15 mouse cellular contexts compared by ENCODE assay signal in the genomic region with DNA sequence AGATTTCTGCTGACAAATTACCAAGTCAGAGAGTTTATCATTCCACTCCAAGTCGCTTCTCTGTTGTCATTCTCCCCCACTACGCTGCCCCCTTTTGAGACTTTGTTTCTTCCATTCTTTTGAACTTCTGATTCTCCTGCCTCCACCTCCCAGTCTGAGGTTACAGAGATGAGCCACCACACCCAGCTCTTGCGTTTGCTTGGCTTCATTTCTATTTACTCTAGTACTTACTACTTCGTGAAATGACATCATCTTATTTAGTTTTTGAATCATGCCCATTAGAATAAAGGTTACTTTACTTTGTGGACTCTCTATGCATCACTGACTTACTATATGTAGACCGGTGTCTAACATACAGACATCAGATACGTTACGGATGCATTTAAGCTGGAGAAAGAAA.
"Had no signal": no experiment of that assay in that cellular context is flagged by ENCODE, and none has a peak within 500 bp of the region (broad histone marks: within the 10 kb centered on the region; RNA-seq: fewer than 3 reads in every experiment).

No protein-coding gene starts in this region.

- H3K4me3 ChIP-seq: limb, embryonic 15.5 days; liver, embryonic 15.5 days; lung, embryonic 15.5 days; midbrain, embryonic 13.5 days; myocyte; neural tube, embryonic 13.5 days had no signal

- H3K4me2 ChIP-seq: limb, embryonic 15.5 days; liver, embryonic 15.5 days; lung, embryonic 15.5 days; midbrain, embryonic 13.5 days; neural tube, embryonic 13.5 days had no signal

- H3K4me1 ChIP-seq: limb, embryonic 15.5 days had no signal

- H3K9me3 ChIP-seq: limb, embryonic 15.5 days; liver, embryonic 15.5 days; lung, embryonic 15.5 days; midbrain, embryonic 13.5 days; neural tube, embryonic 13.5 days had no signal

- DNase-seq: kidney, adult 8-10 months; kidney, postnatal 25 days; layer of hippocampus, postnatal 36 days; lung, postnatal 14 days; retina, postnatal 1 day; right cerebral cortex, postnatal 4 days; spleen, adult 18-20 months; thymus, postnatal 36 days had no signal

- H3K27me3 ChIP-seq: limb, embryonic 15.5 days; liver, embryonic 15.5 days; lung, embryonic 15.5 days; midbrain, embryonic 13.5 days; neural tube, embryonic 13.5 days had no signal

- H3K27ac ChIP-seq: limb, embryonic 15.5 days; liver, embryonic 15.5 days; lung, embryonic 15.5 days; midbrain, embryonic 13.5 days; neural tube, embryonic 13.5 days had no signal

- ATAC-seq: intestine, postnatal 0 days; midbrain, embryonic 13.5 days had no signal

- H3K9ac ChIP-seq: limb, embryonic 15.5 days; liver, embryonic 15.5 days; lung, embryonic 15.5 days; midbrain, embryonic 13.5 days; neural tube, embryonic 13.5 days had no signal
